Mouse (Mus musculus): ENCODE results near the gene Duoxa1. TPM values are rescaled to one million over a fixed set of nuclear protein-coding genes. Genes with fewer than 3 reads are reported as not detected.
"Not testable (repeated sequence)": the region's sequence is repeated elsewhere in the genome, so short reads cannot be mapped to it uniquely, and the experiment has no call there.

Duoxa1 gene
- polyA plus RNA-seq, 1 experiment = not detected

- Histone ChIP-seq H3K9ac (ENCODE audit: low read depth, poor library complexity, severe bottlenecking) (no peak overlapping the region), H3K4me1 (ENCODE audit: control insufficient read depth, insufficient read depth, low read length) (peaks cover 17% of the 10 kb centered on the region), H3K27me3 (ENCODE audit: control insufficient read depth, insufficient read depth, low read length, poor library complexity, severe bottlenecking) (no peaks in the 10 kb centered on the region), H3K27ac (ENCODE audit: insufficient read depth, low read length) (no peak overlapping the region), H3K4me3 (ENCODE audit: low read depth, low read length) (no peak overlapping the region), H3K36me3 (ENCODE audit: control insufficient read depth, insufficient read depth, low read length, poor library complexity, severe bottlenecking) (no peaks in the 10 kb centered on the region), H3K9me3 (replicated peaks; ENCODE audit: control insufficient read depth, insufficient read depth, low read length, poor library complexity, severe bottlenecking) (no peaks in the 10 kb centered on the region)
- TF ChIP-seq EP300 (IDR thresholded peaks at IDR 0.05; ENCODE audit: insufficient read depth, low read depth, low read length) = no peak
- TF ChIP-seq CTCF (IDR thresholded peaks at IDR 0.05; ENCODE audit: low read depth, low read length) = no peak
- no peak for TF ChIP-seq POLR2A (IDR thresholded peaks at IDR 0.05; ENCODE audit: insufficient read depth, low read length)
Measured at GRCm38 (mm10) chr2:122351156-122351930, 37.8 kb upstream of the Duoxa1 start.

- no peaks in the 10 kb centered on the region for H3K9me3 ChIP-seq (replicated peaks; ENCODE audit: control insufficient read depth, insufficient read depth, low read length, poor library complexity, severe bottlenecking)
- H3K4me1 ChIP-seq (ENCODE audit: control insufficient read depth, insufficient read depth, low read length) = peaks cover 10% of the 10 kb centered on the region
- no peak overlapping the region for H3K27ac ChIP-seq (ENCODE audit: insufficient read depth, low read length)
- no peaks in the 10 kb centered on the region for H3K27me3 ChIP-seq (ENCODE audit: control insufficient read depth, insufficient read depth, low read length, poor library complexity, severe bottlenecking)
- peak overlapping the region; percentile 67 for H3K4me3 ChIP-seq (ENCODE audit: low read depth, low read length)
- TF ChIP-seq CTCF (IDR thresholded peaks at IDR 0.05; ENCODE audit: low read depth, low read length) (no peak), EP300 (IDR thresholded peaks at IDR 0.05; ENCODE audit: insufficient read depth, low read depth, low read length) (no peak), POLR2A (IDR thresholded peaks at IDR 0.05; ENCODE audit: insufficient read depth, low read length) (no peak)
- H3K9ac ChIP-seq (ENCODE audit: low read depth, poor library complexity, severe bottlenecking) = peak overlapping the region; percentile 79
- H3K36me3 ChIP-seq (ENCODE audit: control insufficient read depth, insufficient read depth, low read length, poor library complexity, severe bottlenecking) = no peaks in the 10 kb centered on the region
Measured at GRCm38 (mm10) chr2:122349136-122349785, 35.7 kb upstream of the Duoxa1 start.

GRCm38 (mm10) chr2:122348531-122349131 lies 35.1 kb upstream of the Duoxa1 start:
- peak; percentile 59 for TF ChIP-seq CTCF (IDR thresholded peaks at IDR 0.05; ENCODE audit: low read depth, low read length)
- no peak for TF ChIP-seq POLR2A (IDR thresholded peaks at IDR 0.05; ENCODE audit: insufficient read depth, low read length)
- no peak for TF ChIP-seq EP300 (IDR thresholded peaks at IDR 0.05; ENCODE audit: insufficient read depth, low read depth, low read length)
- no peak overlapping the region for H3K27ac ChIP-seq (ENCODE audit: insufficient read depth, low read length)
- no peaks in the 10 kb centered on the region for H3K27me3 ChIP-seq (ENCODE audit: control insufficient read depth, insufficient read depth, low read length, poor library complexity, severe bottlenecking)
- no peaks in the 10 kb centered on the region for H3K36me3 ChIP-seq (ENCODE audit: control insufficient read depth, insufficient read depth, low read length, poor library complexity, severe bottlenecking)
- peaks cover 7% of the 10 kb centered on the region for H3K4me1 ChIP-seq (ENCODE audit: control insufficient read depth, insufficient read depth, low read length)
- no peaks in the 10 kb centered on the region for H3K9me3 ChIP-seq (replicated peaks; ENCODE audit: control insufficient read depth, insufficient read depth, low read length, poor library complexity, severe bottlenecking)
- H3K9ac ChIP-seq (ENCODE audit: low read depth, poor library complexity, severe bottlenecking) = peak overlapping the region; percentile 79
- peak overlapping the region; percentile 83 for H3K4me3 ChIP-seq (ENCODE audit: low read depth, low read length)

- Histone ChIP-seq H3K36me3 (ENCODE audit: control insufficient read depth, insufficient read depth, low read length, poor library complexity, severe bottlenecking) (no peaks in the 10 kb centered on the region), H3K9ac (ENCODE audit: low read depth, poor library complexity, severe bottlenecking) (no peak overlapping the region), H3K27ac (ENCODE audit: insufficient read depth, low read length) (no peak overlapping the region), H3K27me3 (ENCODE audit: control insufficient read depth, insufficient read depth, low read length, poor library complexity, severe bottlenecking) (no peaks in the 10 kb centered on the region), H3K4me3 (ENCODE audit: low read depth, low read length) (no peak overlapping the region), H3K9me3 (replicated peaks; ENCODE audit: control insufficient read depth, insufficient read depth, low read length, poor library complexity, severe bottlenecking) (no peaks in the 10 kb centered on the region), H3K4me1 (ENCODE audit: control insufficient read depth, insufficient read depth, low read length) (peaks cover 2% of the 10 kb centered on the region)
- TF ChIP-seq EP300 (IDR thresholded peaks at IDR 0.05; ENCODE audit: insufficient read depth, low read depth, low read length) (no peak), POLR2A (IDR thresholded peaks at IDR 0.05; ENCODE audit: insufficient read depth, low read length) (no peak), CTCF (IDR thresholded peaks at IDR 0.05; ENCODE audit: low read depth, low read length) (no peak)
Measured at GRCm38 (mm10) chr2:122347257-122347656, 33.7 kb upstream of the Duoxa1 start.

- H3K27me3 ChIP-seq (ENCODE audit: control insufficient read depth, insufficient read depth, low read length, poor library complexity, severe bottlenecking); H3K4me3 ChIP-seq (ENCODE audit: low read depth, low read length); H3K9me3 ChIP-seq (replicated peaks; ENCODE audit: control insufficient read depth, insufficient read depth, low read length, poor library complexity, severe bottlenecking); H3K9ac ChIP-seq (ENCODE audit: low read depth, poor library complexity, severe bottlenecking); H3K4me1 ChIP-seq (ENCODE audit: control insufficient read depth, insufficient read depth, low read length); H3K27ac ChIP-seq (ENCODE audit: insufficient read depth, low read length); H3K36me3 ChIP-seq (ENCODE audit: control insufficient read depth, insufficient read depth, low read length, poor library complexity, severe bottlenecking): not testable (repeated sequence)
Measured at GRCm38 (mm10) chr2:122346164-122346563, 32.6 kb upstream of the Duoxa1 start.
